Mouse (Mus musculus) heart, adult 8-10 months (tissue): Measurements from ENCODE around the gene Vmn1r152. TPM values are rescaled to one million over a fixed set of nuclear protein-coding genes. Genes with fewer than 3 reads are reported as not detected.
"Not testable (repeated sequence)": the region's sequence is repeated elsewhere in the genome, so short reads cannot be mapped to it uniquely, and the experiment has no call there.

Experiments used
- DNase-seq: peaks from one replicate; pipeline ENCODE4 v3.0.0; 2022; ENCODE audit warnings: low spot score
- total RNA-seq, 4 experiments: library from RNA; stranded (reverse); gene quantifications; 2 replicates each; pipeline ENCODE4 v1.2.4; 2022

The Vmn1r152 gene
- not detected for total RNA-seq

GRCm38 (mm10) chr7:22522667-22523066, at the start of gene Vmn1r152:
Vmn1r152 (plus strand) TSS chr7:22522967.
- not testable (repeated sequence) for DNase-seq

GRCm38 (mm10) chr7:22499578-22499977, 23.2 kb upstream of the Vmn1r152 start, which contains the start of gene Vmn1r151:
Vmn1r151 (minus strand) TSS chr7:22499678.
- not testable (repeated sequence) for DNase-seq

- not testable (repeated sequence) for DNase-seq
Observed at GRCm38 (mm10) chr7:22534787-22535186, 12.0 kb downstream of the Vmn1r152 start, which contains the start of gene Gm8677. Gm8677 (minus strand) TSS chr7:22534887.

GRCm38 (mm10) chr7:22565243-22565642, 42.5 kb downstream of the Vmn1r152 start, which contains the start of gene Gm4201:
Gm4201 (minus strand) TSS chr7:22565343.
- not testable (repeated sequence) for DNase-seq

Other genes with a start within 250 kb of the Vmn1r152 start
- gene Gm4187, start 193.2 kb upstream of the Vmn1r152 start, total RNA-seq, result not detected
- not detected for gene Gm8660, start 151.9 kb upstream of the Vmn1r152 start, total RNA-seq
- gene Vmn1r148, start 109.4 kb upstream of the Vmn1r152 start, total RNA-seq, result not detected
- gene Vmn1r149, start 84.7 kb upstream of the Vmn1r152 start, total RNA-seq, result not detected
- not detected for gene Gm10665, start 58.9 kb upstream of the Vmn1r152 start, total RNA-seq
- gene Vmn1r151, start 23.3 kb upstream of the Vmn1r152 start, total RNA-seq, result not detected
- not detected for gene Gm8677, start 11.9 kb downstream of the Vmn1r152 start, total RNA-seq
- gene Gm4201, start 42.4 kb downstream of the Vmn1r152 start, total RNA-seq, result not detected
- not detected for gene Gm4565, start 65.2 kb downstream of the Vmn1r152 start, total RNA-seq
- not detected for gene Vmn1r155, start 135.1 kb downstream of the Vmn1r152 start, total RNA-seq
- not detected for gene Gm8693, start 169.3 kb downstream of the Vmn1r152 start, total RNA-seq
- gene Gm4567, start 196.7 kb downstream of the Vmn1r152 start, total RNA-seq, result not detected
- gene Vmn1r157, start 238.7 kb downstream of the Vmn1r152 start, total RNA-seq, result not detected